Mouse (Mus musculus) CH12.LX (cell line): ENCODE measurements at regions not wholly inside any gene's neighbourhood (a gene's known extent, or its start where the extent isn't known, plus 50 kb on each side); places are given as distances from the start of the nearest gene placed in this dataset.

Experiments used
- DNase-seq: peaks from one replicate; pipeline ENCODE4 v3.0.0-alpha.2; 2013; ENCODE audit errors: extremely low read depth
- H3K27ac ChIP-seq: 2 replicates; pipeline ENCODE4 v1.5.1; 2012; ENCODE audit warnings: low read depth, mild to moderate bottlenecking, control low read depth, moderate library complexity; ENCODE audit not compliant: insufficient read depth
- H3K27me3 ChIP-seq: replicated peaks from 2 replicates; pipeline ENCODE3; 2012; ENCODE audit warnings: inconsistent platforms
- H3K36me3 ChIP-seq, 2 experiments: replicated peaks in 1 of 2; 2 replicates each; pipeline versions ENCODE3 to v1.6.1; 2012; ENCODE audit warnings: inconsistent platforms in 1 of 2, low read length in 1 of 2, mild to moderate bottlenecking in 1 of 2, mixed read lengths in 1 of 2, moderate library complexity in 1 of 2; ENCODE audit not compliant: control insufficient read depth in 1 of 2, insufficient read depth in 1 of 2
- H3K4me1 ChIP-seq, 2 experiments: 2 replicates each; pipeline ENCODE4 v1.6.1; 2012; ENCODE audit warnings: inconsistent platforms in 1 of 2, moderate library complexity in 1 of 2; ENCODE audit not compliant: insufficient read depth in 2 of 2, control insufficient read depth in 1 of 2
- H3K4me2 ChIP-seq: 2 replicates; pipeline ENCODE4 v1.6.1; 2012; ENCODE audit warnings: low read depth, mild to moderate bottlenecking, control low read depth; ENCODE audit not compliant: poor library complexity, insufficient read depth, severe bottlenecking
- H3K4me3 ChIP-seq, 3 experiments: fragments of 150-350 bp in 1 of 3; sonication (generic) in 1 of 3; replicated peaks in 1 of 3; 2 replicates each; pipeline versions ENCODE3 to v1.5.1; 2011 to 2012; ENCODE audit warnings: low read depth in 2 of 3, low read length in 2 of 3, mild to moderate bottlenecking in 2 of 3, moderate library complexity in 2 of 3, control low read depth in 1 of 3, improper control_type of control experiment in 1 of 3, inconsistent platforms in 1 of 3, mixed read lengths in 1 of 3; ENCODE audit not compliant: poor library complexity in 1 of 3
- H3K79me2 ChIP-seq: replicated peaks from 2 replicates; pipeline ENCODE4 v1.6.1; 2012; ENCODE audit warnings: mild to moderate bottlenecking, moderate library complexity; ENCODE audit not compliant: control insufficient read depth, poor library complexity, insufficient read depth, severe bottlenecking; ENCODE audit errors: extremely low read depth
- H3K9ac ChIP-seq: 2 replicates; pipeline ENCODE4 v1.6.1; 2012; ENCODE audit warnings: low read depth, mild to moderate bottlenecking, control low read depth, moderate library complexity; ENCODE audit not compliant: insufficient read depth
- H3K9me3 ChIP-seq: replicated peaks from 2 replicates; pipeline ENCODE3; 2012; ENCODE audit warnings: low read length, inconsistent platforms, mixed read lengths
- BHLHE40 ChIP-seq: IDR thresholded peaks from 2 replicates; pipeline ENCODE4 v1.6.1; 2011; ENCODE audit warnings: mild to moderate bottlenecking, low read depth, low read length, improper control_type of control experiment
- CHD2 ChIP-seq: IDR thresholded peaks from 2 replicates; pipeline ENCODE4 v1.6.1; 2011; ENCODE audit warnings: low read length, improper control_type of control experiment
- ELF1 ChIP-seq: IDR thresholded peaks from 2 replicates; pipeline ENCODE4 v1.6.1; 2014; ENCODE audit warnings: low read depth, mild to moderate bottlenecking, inconsistent platforms, low read length, improper control_type of control experiment
- EP300 ChIP-seq: IDR thresholded peaks from 2 replicates; pipeline ENCODE4 v1.6.1; 2011; ENCODE audit warnings: low read length, improper control_type of control experiment
- JUND ChIP-seq: conservative IDR thresholded peaks from 2 replicates; pipeline ENCODE4 v1.6.1; 2011; ENCODE audit warnings: low read depth, low read length, improper control_type of control experiment
- KAT2A ChIP-seq: IDR thresholded peaks from 2 replicates; pipeline ENCODE4 v1.6.1; 2012; ENCODE audit warnings: low read length, improper control_type of control experiment, inconsistent platforms; ENCODE audit not compliant: insufficient replicate concordance
- MAZ ChIP-seq: IDR thresholded peaks from 2 replicates; pipeline ENCODE4 v1.6.1; 2012; ENCODE audit warnings: low read depth, mild to moderate bottlenecking, inconsistent platforms, low read length, improper control_type of control experiment, moderate library complexity
- MEF2A ChIP-seq: IDR thresholded peaks from 2 replicates; pipeline ENCODE4 v1.6.1; 2014; ENCODE audit warnings: low read depth, mild to moderate bottlenecking, inconsistent platforms, low read length, improper control_type of control experiment, borderline replicate concordance
- MYC ChIP-seq: IDR thresholded peaks from 2 replicates; pipeline ENCODE4 v1.6.1; 2011; ENCODE audit warnings: low read depth, mild to moderate bottlenecking, improper control_type of control experiment, low read length
- NELFE ChIP-seq: IDR thresholded peaks from 2 replicates; pipeline ENCODE4 v1.6.1; 2011; ENCODE audit warnings: low read depth, low read length, improper control_type of control experiment
- NRF1 ChIP-seq: IDR thresholded peaks from 2 replicates; pipeline ENCODE4 v1.6.1; 2014; ENCODE audit warnings: low read depth, mild to moderate bottlenecking, inconsistent platforms, low read length, improper control_type of control experiment, moderate library complexity
- PAX5 ChIP-seq: IDR thresholded peaks from 2 replicates; pipeline ENCODE4 v1.6.1; 2012; ENCODE audit warnings: low read length, inconsistent platforms, mixed read lengths
- POLR2A ChIP-seq: IDR thresholded peaks from 2 replicates; pipeline ENCODE4 v1.6.1; 2011; ENCODE audit warnings: low read depth, mild to moderate bottlenecking, improper control_type of control experiment, low read length
- POLR2AphosphoS2 ChIP-seq: IDR thresholded peaks from 2 replicates; pipeline ENCODE4 v1.6.1; 2011; ENCODE audit warnings: low read depth, low read length, improper control_type of control experiment
- RAD21 ChIP-seq: IDR thresholded peaks from 2 replicates; pipeline ENCODE4 v1.6.1; 2011; ENCODE audit warnings: low read depth, mild to moderate bottlenecking, low read length, improper control_type of control experiment, moderate library complexity
- SIN3A ChIP-seq: IDR thresholded peaks from 2 replicates; pipeline ENCODE4 v1.6.1; 2012; ENCODE audit warnings: low read length, improper control_type of control experiment, inconsistent platforms
- TBP ChIP-seq: conservative IDR thresholded peaks from 2 replicates; pipeline ENCODE4 v1.6.1; 2011; ENCODE audit warnings: low read depth, low read length, improper control_type of control experiment
- UBTF ChIP-seq: IDR thresholded peaks from 2 replicates; pipeline ENCODE4 v1.6.1; 2012; ENCODE audit warnings: low read depth, mild to moderate bottlenecking, inconsistent platforms, low read length, improper control_type of control experiment, moderate library complexity
- USF1 ChIP-seq: IDR thresholded peaks from 2 replicates; pipeline ENCODE4 v1.6.1; 2014; ENCODE audit warnings: low read depth, mild to moderate bottlenecking, inconsistent platforms, low read length, improper control_type of control experiment
- ZC3H11A ChIP-seq: IDR thresholded peaks from 2 replicates; pipeline ENCODE4 v1.6.1; 2012; ENCODE audit warnings: low read depth, mild to moderate bottlenecking, inconsistent platforms, low read length, improper control_type of control experiment
- dilution Hi-C: fragments of 300-500 bp; cut with MboI; formaldehyde crosslinking; loops from 2 replicates; pipeline ENCODE4 v1.14.3; 2020; ENCODE audit warnings: low sequenced_read_pairs; ENCODE audit not compliant: extremely low pct_unique_long_range_greater_than_20kb, extremely low pct_ligation_motif_present
- in situ Hi-C: fragments of 300-500 bp; cut with MboI; formaldehyde crosslinking; loops from 3 replicates; pipeline ENCODE4 v1.14.3; 2019; ENCODE audit warnings: low sequenced_read_pairs, low pct_ligation_motif_present, low pct_unique_long_range_greater_than_20kb, mixed read lengths

DNA sequence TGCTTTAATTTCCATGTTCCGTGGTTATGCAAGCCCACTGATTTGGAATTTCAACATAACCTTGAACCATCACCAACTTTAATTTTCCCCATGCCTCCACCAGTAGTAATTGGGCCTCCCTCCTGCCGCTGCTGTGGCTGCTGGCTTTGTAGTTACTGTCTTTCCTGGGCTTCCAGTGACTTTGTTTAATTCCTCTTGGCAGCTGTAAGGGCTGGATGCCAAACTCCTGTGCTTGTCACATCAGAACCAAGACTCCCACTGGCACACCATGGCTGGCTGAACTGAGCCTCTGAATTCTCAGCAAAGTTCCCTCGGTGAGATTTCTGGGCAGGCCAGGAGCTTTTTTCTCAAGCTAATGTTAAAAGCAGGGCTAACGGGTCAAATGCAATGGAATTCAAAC, 133.2 kb upstream of the Lyplal1 start:
- Histone ChIP-seq H3K36me3 (no peaks in the 10 kb centered on the region), H3K4me3 (no peak overlapping the region), H3K9ac (no peak overlapping the region), H3K27me3 (no peaks in the 10 kb centered on the region), H3K9me3 (peaks cover 43% of the 10 kb centered on the region), H3K4me1 (no peaks in the 10 kb centered on the region), H3K4me2 (no peak overlapping the region), H3K79me2 (no peaks in the 10 kb centered on the region), H3K27ac (no peak overlapping the region)
- dilution Hi-C loops = no loop called here
- in situ Hi-C loops = no loop called here
- no peak for TF ChIP-seq POLR2AphosphoS2
- TF ChIP-seq MAZ = no peak
- no peak for TF ChIP-seq CHD2
- TF ChIP-seq PAX5 = no peak
- TF ChIP-seq NRF1 = no peak
- TF ChIP-seq TBP = no peak
- no peak for TF ChIP-seq RAD21
- no peak for TF ChIP-seq KAT2A
- no peak for TF ChIP-seq UBTF
- DNase-seq = no peak

DNA sequence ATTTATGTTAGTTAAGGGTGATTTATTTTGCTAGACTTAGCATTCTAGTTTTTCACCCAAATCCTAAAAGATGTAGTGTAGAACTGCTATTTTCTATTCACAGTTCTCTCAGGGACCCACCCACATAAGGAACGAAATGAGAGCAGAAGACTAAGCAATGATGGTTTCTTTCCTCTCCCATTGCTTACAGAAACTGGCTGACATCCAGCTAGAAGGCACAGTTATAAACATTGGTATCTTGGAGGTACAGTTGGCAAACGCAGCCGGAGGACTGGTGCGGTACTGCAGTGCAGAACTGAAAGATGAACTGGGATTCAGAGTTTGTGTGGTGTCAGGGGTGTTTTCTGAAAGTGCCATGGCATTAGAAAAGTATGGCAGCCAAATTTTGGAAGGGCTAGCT, 132.1 kb upstream of the Lyplal1 start:
- Histone ChIP-seq H3K4me1 (no peaks in the 10 kb centered on the region), H3K9me3 (peaks cover 39% of the 10 kb centered on the region), H3K27me3 (no peaks in the 10 kb centered on the region), H3K9ac (no peak overlapping the region), H3K4me2 (no peak overlapping the region), H3K36me3 (no peaks in the 10 kb centered on the region)
- TF ChIP-seq JUND (no peak), NELFE (no peak), POLR2AphosphoS2 (no peak), ELF1 (no peak), POLR2A (no peak)
- TF ChIP-seq, all 38 proteins: peak for 0
- no peaks in the 10 kb centered on the region for H3K79me2 ChIP-seq
- H3K27ac ChIP-seq = no peak overlapping the region
- dilution Hi-C loops (no loop called here), in situ Hi-C loops (no loop called here)
- no peak overlapping the region for H3K4me3 ChIP-seq
- no peak for DNase-seq

DNA sequence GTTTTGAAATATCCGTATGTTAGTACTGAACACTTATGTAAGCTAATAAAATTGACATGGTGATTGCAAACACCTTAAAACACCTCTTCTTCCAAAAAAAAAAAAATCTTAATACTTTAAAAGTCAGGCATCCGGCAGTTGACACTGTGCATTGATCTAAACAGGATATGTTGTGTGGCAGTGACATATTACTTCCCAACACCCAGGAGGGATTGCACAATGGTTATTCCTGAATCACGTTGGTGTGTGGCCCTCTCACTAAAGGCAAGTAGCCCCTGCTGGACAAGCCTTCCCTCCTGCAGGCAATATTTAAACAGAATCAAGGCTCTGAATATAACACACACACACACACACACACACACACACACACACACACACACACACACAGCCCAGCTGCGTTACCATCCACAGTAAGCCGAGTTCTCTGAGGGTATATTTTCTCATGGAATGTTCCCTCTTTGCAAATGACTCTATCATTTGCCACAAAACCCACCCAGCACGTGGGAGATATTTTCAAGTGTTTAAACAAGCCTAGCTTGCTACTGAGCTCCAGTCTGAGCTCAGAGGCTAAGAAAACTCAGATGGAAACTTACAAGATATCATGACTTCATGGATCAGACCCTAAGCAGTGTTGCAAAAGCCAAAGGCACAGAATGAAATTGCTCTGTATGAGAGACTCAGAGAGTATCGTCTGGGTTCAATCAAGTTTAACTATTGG, 128.8 kb upstream of the Lyplal1 start:
- no peak for DNase-seq
- in situ Hi-C loops = no loop called here
- Histone ChIP-seq H3K4me2 (no peak overlapping the region), H3K79me2 (no peaks in the 10 kb centered on the region), H3K9me3 (peaks cover 33% of the 10 kb centered on the region), H3K4me1 (no peaks in the 10 kb centered on the region), H3K27me3 (no peaks in the 10 kb centered on the region), H3K36me3 (no peaks in the 10 kb centered on the region), H3K9ac (no peak overlapping the region), H3K27ac (no peak overlapping the region), H3K4me3 (no peak overlapping the region)
- dilution Hi-C loops = no loop called here
- TF ChIP-seq SIN3A (no peak), MEF2A (no peak), USF1 (no peak), MYC (no peak), ZC3H11A (no peak), EP300 (no peak), BHLHE40 (no peak), NRF1 (no peak), NELFE (no peak), TBP (no peak)
